Mouse (Mus musculus) heart, postnatal 25 days (tissue): ENCODE results near the gene Tm4sf4. TPM values are rescaled to one million over a fixed set of nuclear protein-coding genes. Genes with fewer than 3 reads are reported as not detected.

Experiments
- DNase-seq: peaks from one replicate; pipeline ENCODE4 v3.0.0; 2022; ENCODE audit warnings: low spot score
- intact Hi-C: fragments of 180-260 bp; cut with DNase I; formaldehyde crosslinking; loops from one replicate; pipeline ENCODE4 v1.15.1; 2025
- total RNA-seq, 2 experiments: library from RNA; stranded (reverse); gene quantifications; 2 replicates each; pipeline ENCODE4 v1.2.3; 2021

The Tm4sf4 gene
- total RNA-seq, 2 experiments from 2014 or later, result 0.28 TPM; not detected in 1

DNA sequence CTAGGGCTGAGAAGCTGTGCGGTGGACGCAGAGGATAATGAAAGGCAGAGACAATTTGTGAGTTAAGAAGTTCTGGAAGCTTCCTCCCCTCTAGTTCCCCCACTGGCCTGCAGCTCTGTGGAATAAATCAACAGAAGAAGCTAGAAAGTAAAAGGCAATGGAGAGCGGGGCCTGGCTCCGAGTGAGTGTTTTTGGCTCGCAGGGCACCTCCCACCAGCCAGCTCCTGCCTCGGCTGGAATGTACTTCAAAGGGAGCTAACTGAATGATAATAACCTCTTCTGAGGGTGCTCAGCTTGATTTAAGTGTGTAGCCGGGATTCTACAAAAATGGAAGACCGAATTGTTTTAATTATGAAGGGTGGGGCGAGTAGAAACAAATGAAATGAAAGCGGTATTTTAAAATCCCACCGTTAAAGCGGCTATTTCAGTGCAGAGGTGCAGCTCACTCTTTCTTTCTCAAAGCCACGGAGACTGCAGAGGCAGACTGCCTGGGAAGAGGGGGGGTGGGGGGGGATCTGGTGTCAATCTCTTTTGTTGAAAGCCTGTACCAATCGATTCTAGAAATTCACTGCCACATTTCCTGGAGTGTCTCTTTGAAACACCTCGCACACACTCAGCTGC is 46.0 kb downstream of the Tm4sf4 start:
- no peak for DNase-seq
- intact Hi-C loops, result loop anchor here (1.0 to 2.0 kb wide), 3 partner anchors 44 to 144 kb away; partner anchors contain the start of gene Wwtr1

DNA sequence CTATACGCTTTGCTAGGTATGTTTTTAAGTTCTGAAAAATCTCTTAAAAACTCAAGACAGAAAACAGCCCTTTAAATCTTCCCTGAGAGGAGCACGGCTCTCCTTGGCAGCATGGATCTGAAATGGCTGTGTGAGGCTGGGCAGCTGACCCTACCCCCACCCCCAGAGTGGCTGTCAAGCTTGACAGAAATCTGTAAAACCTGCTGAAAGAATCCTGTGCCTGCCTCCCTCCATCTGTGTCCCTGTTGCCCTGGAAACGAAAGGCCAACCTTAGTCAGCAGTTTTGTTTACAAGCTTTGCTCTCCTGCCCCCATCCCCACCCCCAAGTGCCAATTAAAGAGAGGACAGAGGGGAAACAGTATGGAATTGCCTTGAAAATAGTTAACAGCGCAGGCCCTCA is 47.3 kb downstream of the Tm4sf4 start:
- intact Hi-C loops, result no loop called here
- DNase-seq, result no peak

DNA sequence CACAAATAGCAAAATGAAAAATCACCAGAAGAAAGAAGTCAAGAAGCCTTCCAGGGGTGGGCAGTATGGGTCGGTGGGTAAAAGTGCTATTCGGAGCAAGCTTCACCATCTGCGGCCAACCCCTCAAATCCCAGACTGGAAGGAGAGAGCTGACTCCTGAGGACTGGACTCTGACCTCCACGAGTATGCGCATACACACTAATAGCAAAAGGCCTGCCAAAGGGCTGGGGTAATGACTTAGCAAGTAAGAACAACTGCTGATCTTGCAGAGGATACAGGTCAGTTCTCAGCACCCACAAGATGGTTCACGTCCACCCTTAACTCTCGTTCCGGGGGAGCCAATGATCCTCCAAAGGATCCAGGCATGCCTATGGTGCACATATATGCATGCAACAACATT is 49.3 kb downstream of the Tm4sf4 start:
- intact Hi-C loops, result no loop called here
- DNase-seq, result no peak

DNA sequence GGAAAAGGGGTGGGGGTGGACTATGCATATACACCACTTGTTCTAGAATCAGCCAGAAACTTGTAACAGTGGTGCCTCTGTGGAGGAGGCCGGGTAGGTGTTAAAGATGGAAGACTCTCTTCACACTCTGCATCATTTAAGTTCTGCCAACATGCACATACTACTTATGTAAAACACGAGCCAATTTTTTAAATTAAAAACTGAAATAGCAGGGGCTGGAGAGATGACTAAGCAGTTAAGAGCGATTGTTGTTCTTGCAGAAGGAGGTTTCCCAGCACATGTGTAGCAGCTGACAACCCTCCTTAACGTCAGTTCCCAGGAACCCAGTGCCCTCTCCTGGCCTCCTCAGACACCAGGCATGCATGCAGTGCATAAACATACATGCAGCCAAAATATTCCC is 55.5 kb downstream of the Tm4sf4 start:
- no peak for DNase-seq
- intact Hi-C loops, result no loop called here

DNA sequence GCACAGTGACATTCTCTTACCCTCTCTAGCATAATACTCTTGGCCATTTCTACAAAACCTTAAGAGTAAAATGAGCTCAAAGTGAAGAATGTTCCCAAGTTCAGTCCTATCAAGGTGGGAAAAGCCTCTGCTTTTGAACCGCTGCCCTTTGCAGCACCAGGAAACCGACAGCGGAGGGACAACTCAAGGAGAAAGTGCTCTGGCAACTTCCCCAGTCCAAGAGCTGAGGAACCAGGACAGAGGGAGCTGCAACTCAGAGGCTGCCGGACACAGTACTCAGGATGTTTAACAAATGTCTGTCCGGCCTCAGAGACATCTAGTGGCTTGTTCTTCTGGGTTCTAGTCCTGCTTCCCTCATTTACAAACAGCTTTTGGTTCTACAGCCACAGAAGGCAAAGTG is 56.9 kb downstream of the Tm4sf4 start:
- intact Hi-C loops, result no loop called here
- no peak for DNase-seq

DNA sequence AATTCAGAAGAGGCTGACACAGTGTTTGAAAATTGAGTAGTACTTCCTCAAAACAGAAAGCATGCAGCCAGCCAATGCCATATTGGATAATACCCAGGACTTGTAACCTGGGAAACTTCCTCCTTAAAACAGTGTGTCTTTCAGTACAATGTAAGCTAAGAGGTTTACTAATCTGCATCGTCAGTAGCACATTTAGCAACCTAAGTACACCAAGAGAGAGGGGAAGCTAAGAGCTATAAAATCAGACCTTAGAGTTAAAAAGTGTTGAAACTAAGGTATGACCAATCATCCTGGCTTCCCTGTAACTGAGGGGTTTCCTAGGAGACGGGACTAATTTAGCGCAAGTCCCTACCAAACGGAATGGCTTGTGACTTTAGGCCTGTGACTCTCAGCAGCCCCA is 61.0 kb downstream of the Tm4sf4 start:
- DNase-seq, result no peak
- intact Hi-C loops, result no loop called here

DNA sequence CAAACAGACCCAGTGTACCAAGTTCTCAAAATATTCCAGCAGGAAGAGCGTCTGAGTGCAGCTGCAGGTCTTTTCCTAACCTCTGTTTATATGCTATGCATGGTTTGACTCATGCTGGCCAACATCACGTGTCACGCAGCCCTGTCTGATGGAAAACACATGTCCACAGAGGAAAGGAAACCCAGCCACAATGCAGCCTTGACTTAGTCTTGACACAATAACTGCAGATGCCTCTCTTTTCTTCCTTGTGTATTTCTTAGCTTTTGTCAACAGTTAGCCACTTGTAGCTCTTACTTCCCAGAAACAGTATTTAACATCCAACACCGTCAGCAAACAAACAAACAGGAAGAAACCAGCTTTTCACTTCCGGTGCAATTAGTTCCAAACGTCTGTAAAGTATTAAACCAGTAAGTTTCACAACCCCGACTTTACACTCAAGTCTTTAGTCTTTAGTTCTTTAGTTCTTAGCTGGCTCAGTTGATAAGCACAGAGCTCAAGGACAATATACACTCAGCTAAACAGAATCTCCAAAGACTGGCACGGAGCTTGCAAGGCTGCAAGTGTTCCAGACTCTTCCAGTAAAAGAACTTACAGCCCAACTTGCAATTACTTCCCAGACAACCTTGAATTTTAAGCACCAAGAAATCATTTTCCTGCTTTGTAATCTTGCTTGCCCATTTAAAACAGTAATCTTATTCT is 62.5 kb downstream of the Tm4sf4 start:
- no peak for DNase-seq
- intact Hi-C loops, result no loop called here

Other genes starting within 250 kb of the Tm4sf4 start
- 10 to 100 TPM; 93.1 to 99.1 TPM for gene Tm4sf1, start 123.3 kb upstream of the Tm4sf4 start, total RNA-seq
- gene Wwtr1, start 150.6 kb downstream of the Tm4sf4 start, total RNA-seq, result 10 to 100 TPM; 57.9 to 61.6 TPM
- gene Commd2, start 226.4 kb downstream of the Tm4sf4 start, total RNA-seq, result 10 to 100 TPM; 13.8 to 14.2 TPM